8 mouse cellular contexts compared by ENCODE assay signal in genomic region chr5:35525469-35526123, GRCm38 (mm10). TPM values are rescaled to one million over a fixed set of nuclear protein-coding genes. Genes with fewer than 3 reads are reported as not detected.
DNase-seq lines count a peak whose midpoint lies in the region; ATAC-seq and TF ChIP-seq lines count a peak whose summit lies in the region.

Gene Cpz (minus strand): TSS chr5:35525698.

- DNase-seq in lung, adult 2 months, result no peak
- peak; percentile 91 for DNase-seq in embryo, embryonic 9.5 days (ENCODE audit: extremely low spot score)
- peak; percentile 87 for DNase-seq in hindbrain, embryonic 11.5 days (ENCODE audit: low spot score)
- DNase-seq in lung, postnatal 4 days, result peak; percentile 53 to 68
- DNase-seq in testis, postnatal 10 days (ENCODE audit: low spot score), result peak; percentile 73
- DNase-seq in thymus, postnatal 25 days, result no peak

- H3K9ac ChIP-seq in lung, embryonic 15.5 days, result no peak within 1 kb of the TSS
- peak within 1 kb of the TSS; percentile 48 for H3K9ac ChIP-seq in hindbrain, embryonic 11.5 days (ENCODE audit: low read depth, low read length)

- H3K27ac ChIP-seq in lung, embryonic 15.5 days, result no peak within 1 kb of the TSS
- H3K27ac ChIP-seq in hindbrain, embryonic 11.5 days (ENCODE audit: low read depth, low read length), result no peak within 1 kb of the TSS

- TF ChIP-seq POLR2A in lung, adult 2 months (IDR thresholded peaks at IDR 0.05; ENCODE audit: borderline replicate concordance, extremely low read depth, low read depth, low read length), result no peak

- peak; percentile 80 for ATAC-seq in lung, embryonic 15.5 days (ENCODE audit: borderline replicate concordance, extremely low read depth, low FRiP score, low TSS enrichment)
- ATAC-seq in hindbrain, embryonic 11.5 days (ENCODE audit: low FRiP score), result peak; percentile 85
- ATAC-seq in inflammation-experienced regulatory T-cells, adult 6 months, result no peak

- H3K27me3 ChIP-seq in lung, embryonic 15.5 days, result peaks cover 27% of the 10 kb centered on the region
- peaks cover 13% of the 10 kb centered on the region for H3K27me3 ChIP-seq in hindbrain, embryonic 11.5 days (ENCODE audit: control insufficient read depth, insufficient read depth, low read length)

- H3K4me3 ChIP-seq in lung, embryonic 15.5 days, result peak within 1 kb of the TSS; percentile 26
- no peak within 1 kb of the TSS for H3K4me3 ChIP-seq in lung, adult 2 months (replicated peaks; ENCODE audit: extremely low read depth, low read depth, low read length)
- H3K4me3 ChIP-seq in hindbrain, embryonic 11.5 days (ENCODE audit: low read depth, low read length), result peak within 1 kb of the TSS; percentile 25

- no peak for TF ChIP-seq CTCF in lung, adult 2 months (IDR thresholded peaks at IDR 0.05; ENCODE audit: insufficient read depth, low read length)

- H3K4me2 ChIP-seq in lung, embryonic 15.5 days, result peak within 1 kb of the TSS; percentile 48
- H3K4me2 ChIP-seq in hindbrain, embryonic 11.5 days (replicated peaks; ENCODE audit: low read depth, low read length), result peak within 1 kb of the TSS; percentile 67

- H3K4me1 ChIP-seq in lung, embryonic 15.5 days, result peaks cover 13% of the 10 kb centered on the region
- H3K4me1 ChIP-seq in lung, adult 2 months (ENCODE audit: control insufficient read depth, insufficient read depth, low read length), result 0 out of 2 replicates have a peak, but pooled peaks cover 2% of the 10 kb centered on the region
- H3K4me1 ChIP-seq in hindbrain, embryonic 11.5 days (replicated peaks; ENCODE audit: control insufficient read depth, insufficient read depth, low read length), result peaks cover 8% of the 10 kb centered on the region

- H3K9me3 ChIP-seq in lung, embryonic 15.5 days, result no peaks in the 10 kb centered on the region
- H3K9me3 ChIP-seq in hindbrain, embryonic 11.5 days (ENCODE audit: control insufficient read depth, low read length), result no peaks in the 10 kb centered on the region

- H3K36me3 ChIP-seq in lung, embryonic 15.5 days, result no peaks in the 10 kb centered on the region
- H3K36me3 ChIP-seq in hindbrain, embryonic 11.5 days (ENCODE audit: control insufficient read depth, insufficient read depth, low read length), result no peaks in the 10 kb centered on the region

- WGBS in lung, embryonic 15.5 days, result 2% methylated on average over 29 of the region's 29 CpGs
- 4% methylated on average over 29 of the region's 29 CpGs for WGBS in lung, adult 2 months
- WGBS in hindbrain, embryonic 11.5 days, result 4% methylated on average over 26 of the region's 29 CpGs

RNA-seq across cellular contexts. Expression of gene Cpz, which starts in this region (rescaled TPM):
- 5.8 and 8.7 TPM in 2 replicates for polyA plus RNA-seq in lung, embryonic 15.5 days (2015; fragmentation: Nextera tagmentation; extraction: Ambion mirVana)
- 6.0 and 9.2 TPM in 2 replicates for polyA plus RNA-seq in lung, adult 2 months (2012; rRNA removed)
- 5.3 and 6.4 TPM in 2 replicates for polyA plus RNA-seq in hindbrain, embryonic 11.5 days (2014; fragmentation: Nextera tagmentation; extraction: Ambion mirVana)
- not detected for polyA plus RNA-seq in inflammation-experienced regulatory T-cells, adult 6 months (2017; shearing (Covaris generic))

Comparison
In these comparisons a context has a peak if more than half of its experiments do, and no peak if none do; other contexts are left out.
1. DNase-seq: peak in embryo, embryonic 9.5 days (single experiment), hindbrain, embryonic 11.5 days (single experiment), lung, postnatal 4 days (2 of 2) and testis, postnatal 10 days (single experiment); none in lung, adult 2 months (single experiment) and thymus, postnatal 25 days (single experiment).